Mouse (Mus musculus) R1 (cell line): Measurements from ENCODE around the gene Rftn2.
"Not testable (repeated sequence)": the region's sequence is repeated elsewhere in the genome, so short reads cannot be mapped to it uniquely, and the experiment has no call there.

Experiments
- DNase-seq: peaks from one replicate; pipeline ENCODE4 v3.0.0-alpha.2; 2018; ENCODE audit warnings: low read depth, low spot score

The Rftn2 gene

DNA sequence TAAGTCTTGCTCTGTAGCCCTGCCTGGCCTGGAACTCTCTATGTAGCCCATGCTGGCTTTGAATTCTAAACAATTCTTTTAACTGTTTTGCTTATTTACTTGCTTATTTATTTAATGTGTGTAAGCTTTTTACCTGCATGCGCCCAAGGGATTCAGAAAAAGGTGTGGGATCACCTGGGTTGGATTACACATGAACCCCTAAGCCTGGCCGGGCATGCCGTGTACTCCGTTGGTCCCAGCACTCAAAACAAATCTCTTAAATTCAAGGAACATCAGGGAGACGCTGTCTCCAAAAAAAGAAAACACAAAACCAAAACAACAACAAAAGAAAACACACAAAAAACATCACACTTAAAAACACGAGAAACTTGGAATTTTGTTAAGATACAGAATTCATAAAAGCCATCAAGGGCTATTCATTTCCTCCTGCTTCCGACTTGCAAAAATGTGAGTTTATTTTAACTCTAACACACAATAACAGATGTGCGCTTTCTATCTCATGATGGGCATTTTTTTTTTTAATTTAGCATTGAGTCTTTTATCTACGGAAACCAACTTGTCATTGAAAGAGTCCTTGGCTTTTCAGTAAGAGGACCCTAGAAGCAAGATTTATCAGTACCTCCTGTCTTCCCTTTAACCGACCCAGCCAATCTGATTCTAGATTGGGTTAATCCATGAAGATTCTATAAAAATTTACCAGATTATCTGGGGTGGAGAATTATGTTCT, 96.2 kb downstream of the Rftn2 start:
- DNase-seq, result no peak

GRCm38 (mm10) chr1:55129716-55130115, 96.9 kb downstream of the Rftn2 start:
- peak; percentile 32 for DNase-seq

DNA sequence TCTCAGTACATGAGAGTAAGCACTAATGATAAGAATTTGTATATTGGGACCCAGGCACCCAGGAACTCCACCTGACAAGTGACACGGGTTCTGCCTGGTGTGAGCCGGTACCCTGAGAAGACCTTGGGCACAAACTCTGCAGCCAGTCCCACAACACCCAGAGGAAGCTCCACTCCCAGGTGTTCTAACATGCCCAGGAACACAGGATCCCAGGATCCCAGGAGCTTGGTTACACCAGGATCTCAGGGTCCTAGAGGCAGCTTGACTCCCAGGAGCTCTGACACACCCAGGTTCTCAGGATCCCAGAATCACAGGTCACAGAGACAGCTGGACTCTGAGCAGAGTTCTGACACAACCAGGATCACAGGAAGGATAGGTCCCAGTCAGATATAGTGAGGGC, 102.4 kb downstream of the Rftn2 start:
- not testable (repeated sequence) for DNase-seq

GRCm38 (mm10) chr1:55123561-55123960, 103.0 kb downstream of the Rftn2 start:
- no peak for DNase-seq

GRCm38 (mm10) chr1:55123046-55123445, 103.5 kb downstream of the Rftn2 start:
- DNase-seq, result no peak
